Mouse (Mus musculus) brain, embryonic 18.5 days (tissue): ENCODE results near the gene Tdp1.

Experiments used
- DNase-seq: peaks from one replicate; pipeline ENCODE4 v3.0.0-alpha.2; 2012; ENCODE audit warnings: low read depth, low spot score

Gene Tdp1

GRCm38 (mm10) chr12:99884269-99885261 is at the start of gene Tdp1, which contains the start of gene Efcab11:
Tdp1 (plus strand) TSS chr12:99884517.
Efcab11 (minus strand) TSS chr12:99884439.
- DNase-seq, result peak; percentile 87

GRCm38 (mm10) chr12:99836404-99837131 is 47.7 kb upstream of the Tdp1 start:
- peak; percentile 84 for DNase-seq

DNA sequence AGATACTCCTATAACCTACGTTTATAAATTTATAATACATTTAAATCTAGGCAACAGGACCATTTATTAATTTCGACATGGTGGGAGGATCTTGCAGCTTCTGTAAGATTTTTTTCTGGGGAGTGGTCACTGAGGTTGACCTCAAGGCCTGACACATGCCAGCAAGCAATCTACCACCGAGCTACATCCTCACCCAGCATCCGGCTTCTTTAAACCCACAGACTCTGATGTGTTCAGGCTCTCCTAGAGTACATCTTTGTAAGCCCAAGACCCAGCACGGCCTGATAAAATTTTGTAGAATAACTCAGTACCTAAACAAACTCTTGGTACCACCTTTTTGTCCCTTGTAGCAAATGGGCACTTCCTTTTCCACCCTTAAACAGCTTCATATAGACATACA is 46.8 kb upstream of the Tdp1 start:
- DNase-seq, result no peak

DNA sequence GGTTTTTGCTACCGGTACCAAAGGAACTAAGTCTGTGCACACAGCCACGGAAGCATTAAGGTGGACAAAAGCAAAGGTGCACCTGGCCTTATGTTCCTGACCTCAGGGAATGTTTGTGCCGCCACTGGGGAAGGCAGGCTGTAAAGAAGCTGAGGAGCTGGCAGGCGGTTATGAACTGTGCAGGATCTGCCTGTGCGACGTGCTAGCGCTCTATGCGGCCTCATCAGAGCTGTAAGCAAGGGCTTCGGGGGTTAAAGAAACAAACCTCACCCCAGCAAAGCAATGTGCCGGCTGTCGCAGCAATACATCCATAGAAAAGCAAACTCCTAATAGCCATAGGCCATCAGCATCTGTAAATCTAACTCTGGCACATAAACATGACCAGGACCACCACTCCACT is 46.2 kb upstream of the Tdp1 start:
- DNase-seq, result no peak

GRCm38 (mm10) chr12:99838703-99839102 is 45.6 kb upstream of the Tdp1 start:
- DNase-seq, result no peak

DNA sequence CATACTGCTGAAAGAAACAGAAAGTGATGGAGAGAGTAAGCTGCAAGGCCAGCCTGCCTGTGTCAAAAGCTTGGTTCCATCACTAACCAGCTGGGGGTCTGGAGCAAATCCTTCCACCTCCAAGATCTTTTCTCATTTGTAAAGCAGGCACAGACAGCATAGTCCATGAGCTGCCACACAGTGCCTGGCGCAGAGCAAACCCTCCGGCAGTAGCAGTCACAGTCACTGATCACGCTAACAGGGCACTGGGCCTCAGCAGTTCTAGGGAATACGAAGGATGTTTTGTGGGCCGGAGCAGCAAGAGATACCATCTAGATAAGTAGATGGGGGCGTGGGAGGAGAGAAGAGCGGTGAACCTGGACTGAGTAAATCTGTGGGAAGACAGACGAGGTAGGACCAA is 39.4 kb upstream of the Tdp1 start:
- DNase-seq, result no peak

- no peak for DNase-seq
Measured at GRCm38 (mm10) chr12:99849996-99850395, 34.3 kb upstream of the Tdp1 start.

DNA sequence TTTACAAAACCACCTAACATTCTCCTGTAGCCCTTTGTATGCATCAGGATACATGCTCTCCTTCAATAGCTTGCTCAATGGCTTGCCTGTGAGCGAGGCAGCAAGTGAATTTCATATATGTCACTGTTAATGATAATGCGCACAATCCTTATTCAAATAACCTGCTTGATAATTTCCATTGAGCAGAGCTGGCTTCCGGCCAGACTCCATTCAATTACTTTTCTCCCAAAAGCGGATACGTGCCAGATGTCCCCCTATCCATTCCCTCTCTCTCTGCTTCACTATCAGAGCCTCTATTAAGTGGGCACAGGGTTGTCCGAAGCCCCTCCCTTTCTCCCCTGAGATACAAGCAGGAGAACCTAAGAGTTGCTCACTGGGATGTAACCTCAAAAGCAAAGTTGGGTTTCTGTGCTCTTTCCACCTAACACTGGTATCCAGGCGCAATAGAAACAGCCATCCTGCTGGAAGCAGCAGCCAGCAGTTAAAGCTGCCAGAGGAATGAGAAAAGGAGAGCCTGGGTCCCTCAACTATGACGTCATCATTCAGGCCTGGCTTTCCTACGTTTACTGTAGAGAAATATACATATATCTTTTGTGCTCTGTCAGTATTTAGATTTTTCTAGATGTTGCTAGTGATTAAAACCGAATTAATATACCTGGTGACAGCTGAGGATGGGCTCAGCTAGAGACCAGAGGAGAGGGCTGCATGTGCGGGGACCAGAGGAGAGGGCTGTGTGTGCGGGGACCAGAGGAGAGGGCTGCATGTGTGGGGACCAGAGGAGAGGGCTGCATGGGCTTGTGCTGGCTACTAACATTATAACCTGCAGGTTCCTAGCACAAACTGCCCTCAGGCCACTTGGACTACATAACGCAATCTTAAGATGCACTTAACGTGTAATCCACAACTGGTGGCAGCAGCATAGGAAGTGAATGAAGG is 30.7 kb upstream of the Tdp1 start:
- DNase-seq, result no peak

DNA sequence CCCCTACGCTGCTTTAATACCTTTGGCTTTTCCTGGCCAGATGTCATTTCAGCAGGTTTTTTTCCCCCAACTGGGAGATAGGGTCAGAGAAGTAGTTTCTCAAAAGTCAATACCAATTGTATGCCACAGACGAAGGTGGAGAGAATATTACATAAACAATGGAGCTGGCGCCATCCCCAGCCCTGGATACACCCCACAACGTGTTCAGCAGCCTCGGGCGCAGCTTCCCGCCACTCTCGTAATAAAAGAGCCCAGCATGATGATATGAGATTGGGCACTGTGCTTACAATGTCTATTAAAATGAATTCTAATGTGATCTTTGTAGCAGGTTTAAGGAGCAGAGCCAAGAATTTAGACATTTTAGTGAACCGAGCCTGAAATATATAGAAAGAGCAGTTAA is 28.3 kb upstream of the Tdp1 start:
- DNase-seq, result no peak

GRCm38 (mm10) chr12:99858664-99859063 is 25.7 kb upstream of the Tdp1 start:
- DNase-seq, result no peak

DNA sequence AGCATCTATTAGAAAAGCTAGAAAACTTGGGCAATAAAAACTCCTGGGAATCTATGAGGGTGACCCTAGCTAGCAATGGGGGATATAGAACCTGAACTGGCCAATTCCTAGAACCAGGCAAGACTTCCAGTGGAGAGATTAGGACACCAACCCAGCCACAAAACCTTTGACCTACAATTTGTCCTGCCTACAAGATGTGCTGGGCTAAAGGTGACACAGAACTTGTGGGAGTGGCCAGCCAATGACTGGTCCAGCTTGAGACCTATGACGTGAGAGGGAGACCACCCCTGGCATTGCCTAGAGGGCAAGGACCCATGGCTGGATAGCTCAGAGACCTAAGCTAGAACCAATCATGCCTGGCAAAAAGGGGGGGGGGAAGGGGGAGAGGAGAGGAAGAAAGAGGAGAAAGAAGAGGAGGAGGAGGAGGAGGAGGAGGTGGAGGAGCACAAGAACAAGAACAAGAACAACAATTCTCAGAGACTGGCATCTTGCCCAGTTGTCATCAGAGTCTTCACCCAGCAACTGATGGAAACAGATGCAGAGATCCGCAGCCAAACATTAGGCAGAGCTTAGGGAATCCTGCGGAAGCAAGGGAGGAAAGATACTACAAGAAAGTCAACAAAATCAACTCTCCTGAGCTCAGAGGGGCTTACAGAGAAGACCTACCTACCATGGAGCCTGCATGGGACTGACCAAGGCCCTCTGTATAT is 24.8 kb upstream of the Tdp1 start:
- no peak for DNase-seq

DNA sequence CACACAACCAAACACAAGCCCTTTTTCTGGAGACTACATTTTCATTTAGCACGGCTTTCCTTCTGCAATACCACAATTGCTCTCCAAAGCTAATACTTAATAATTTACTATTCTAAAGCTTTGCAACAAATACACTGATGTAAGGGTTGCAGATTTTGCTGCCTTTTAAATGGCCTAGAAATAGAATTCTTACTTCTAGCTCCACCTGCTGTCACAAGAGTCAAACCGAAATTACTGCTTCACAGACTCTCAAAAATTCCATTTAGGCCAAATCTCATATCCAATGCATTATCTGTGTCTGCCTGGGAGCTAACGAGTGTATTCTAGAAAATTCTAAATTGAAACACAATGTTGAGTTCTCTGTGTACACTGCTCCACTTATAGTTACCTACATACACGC is 23.3 kb upstream of the Tdp1 start:
- no peak for DNase-seq

- DNase-seq, result no peak
Measured at GRCm38 (mm10) chr12:99864613-99865012, 19.7 kb upstream of the Tdp1 start.

DNA sequence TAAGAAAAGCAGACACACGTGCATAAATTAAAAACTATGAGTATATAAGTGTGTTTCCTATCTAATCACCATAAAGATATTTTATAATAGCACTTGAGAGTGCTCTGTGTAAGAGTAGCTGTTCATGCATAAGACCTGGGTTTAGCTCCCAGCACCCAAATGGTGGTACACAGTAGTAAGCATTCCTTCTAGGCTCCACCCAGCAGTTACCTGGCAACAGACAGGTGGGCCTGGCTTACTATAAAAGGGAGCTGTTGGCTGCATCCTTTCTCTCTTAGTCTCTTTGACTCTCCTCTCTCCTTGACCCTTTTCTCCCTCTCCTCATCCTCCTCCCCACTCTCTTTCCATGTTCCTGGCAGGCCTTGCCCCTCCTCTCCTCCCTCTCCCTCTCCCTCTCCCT is 15.5 kb upstream of the Tdp1 start:
- DNase-seq, result no peak

- DNase-seq, result no peak
Measured at GRCm38 (mm10) chr12:99873443-99873842, 10.9 kb upstream of the Tdp1 start.

DNA sequence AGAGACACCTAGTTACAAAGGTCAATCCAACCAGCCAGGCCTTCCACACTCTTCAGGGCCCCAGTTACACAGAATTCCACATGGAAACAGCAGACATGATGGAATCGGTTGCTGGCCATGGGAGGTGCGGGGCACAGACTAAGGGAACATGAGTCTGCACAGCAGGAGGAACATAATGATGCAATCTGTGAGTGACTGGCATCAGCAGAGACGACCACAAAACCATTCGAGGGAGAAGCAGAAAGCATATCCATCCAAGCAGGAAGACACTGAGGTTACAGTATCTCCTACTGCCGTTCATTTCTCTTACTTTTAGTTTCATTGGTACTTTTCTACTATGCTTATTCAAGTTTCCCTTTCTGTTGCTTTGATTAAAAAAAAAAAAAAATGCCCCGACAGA is 9.7 kb upstream of the Tdp1 start:
- DNase-seq, result no peak

DNA sequence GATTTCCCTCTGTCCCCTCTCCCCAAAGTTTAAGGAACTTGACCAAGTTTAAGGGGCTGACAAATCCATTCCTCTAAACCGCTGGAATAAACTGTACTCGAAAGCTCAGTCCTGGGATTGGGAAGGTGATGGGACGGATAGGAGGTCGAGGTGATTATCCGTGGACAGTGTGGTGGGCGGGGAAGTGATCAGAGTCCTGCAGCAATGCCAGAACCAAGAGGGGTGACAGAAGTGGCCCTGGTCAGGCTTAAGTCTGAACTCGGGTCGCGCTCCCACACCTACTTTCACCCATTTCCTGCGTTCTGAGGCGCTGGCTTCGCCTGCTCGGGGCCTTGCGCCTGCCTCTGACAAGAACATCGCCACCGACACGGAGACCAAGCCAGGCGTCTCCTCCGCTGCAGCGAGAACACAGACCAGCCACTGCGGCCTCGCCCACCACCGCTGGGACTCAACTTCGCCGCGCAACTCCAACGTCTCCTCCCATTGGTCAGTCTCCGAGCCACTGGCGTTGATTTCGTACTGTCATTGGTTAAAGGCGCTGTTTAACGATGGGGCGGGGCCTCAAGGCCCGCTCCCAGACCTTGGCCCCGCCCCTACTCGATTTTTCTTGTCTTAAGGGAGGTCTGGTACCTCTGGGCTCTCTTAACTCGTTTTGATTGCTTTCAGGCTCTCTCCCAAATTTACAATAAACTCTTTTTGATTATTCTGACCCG is 1.2 kb upstream of the Tdp1 start:
- peak; percentile 87 for DNase-seq

DNA sequence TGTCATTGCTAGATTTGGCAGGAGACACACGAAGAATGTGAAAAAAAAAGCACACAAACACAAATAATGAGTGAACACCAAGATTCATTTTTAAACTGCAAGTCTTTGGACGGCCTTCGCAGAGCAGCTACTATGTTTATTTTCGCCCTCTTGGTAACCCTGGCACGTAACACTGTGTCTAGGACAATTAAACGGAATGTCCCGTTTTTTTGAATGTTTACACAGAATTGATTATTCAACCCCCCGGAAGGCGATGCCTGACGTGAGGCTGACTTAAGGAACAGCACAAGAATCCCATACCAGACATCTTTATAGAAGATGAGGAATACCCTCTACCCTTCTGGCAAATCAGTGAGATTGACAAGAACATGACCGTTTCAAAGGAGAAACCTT is 608 bp upstream of the Tdp1 start:
- peak; percentile 8 for DNase-seq

GRCm38 (mm10) chr12:99885282-99885901 is 1.1 kb downstream of the Tdp1 start:
- no peak for DNase-seq

- DNase-seq, result no peak
Measured at GRCm38 (mm10) chr12:99897846-99898245, 13.5 kb downstream of the Tdp1 start.
